Mouse (Mus musculus) MEL (cell line): ENCODE measurements around the gene Hoxa4.

ENCODE experiments used
- CTCF ChIP-seq, 3 experiments: IDR thresholded peaks in 2 of 3; conservative IDR thresholded peaks in 1 of 3; 2 replicates each; pipeline ENCODE4 v1.5.1; 2011 to 2012; ENCODE audit warnings: low read length in 3 of 3, low read depth in 2 of 3, mild to moderate bottlenecking in 2 of 3, improper control_type of control experiment in 1 of 3, inconsistent platforms in 1 of 3, mixed read lengths in 1 of 3, moderate library complexity in 1 of 3; ENCODE audit not compliant: control insufficient read depth in 1 of 3, insufficient read depth in 1 of 3, poor library complexity in 1 of 3, severe bottlenecking in 1 of 3
- E2F4 ChIP-seq: IDR thresholded peaks from 2 replicates; pipeline ENCODE4 v1.6.1; 2011; ENCODE audit warnings: low read depth, low read length, improper control_type of control experiment, borderline replicate concordance
- EP300 ChIP-seq, 2 experiments: IDR thresholded peaks; 2 replicates each; pipeline ENCODE4 v1.6.1; 2011; ENCODE audit warnings: improper control_type of control experiment in 2 of 2, low read length in 2 of 2, low read depth in 1 of 2, mild to moderate bottlenecking in 1 of 2
- ETS1 ChIP-seq: IDR thresholded peaks from 2 replicates; pipeline ENCODE4 v1.6.1; 2012; ENCODE audit warnings: low read depth, mild to moderate bottlenecking, inconsistent platforms, low read length, improper control_type of control experiment, moderate library complexity
- GABPA ChIP-seq: IDR thresholded peaks from 2 replicates; pipeline ENCODE4 v1.6.1; 2012; ENCODE audit warnings: low read depth, mild to moderate bottlenecking, inconsistent platforms, low read length, improper control_type of control experiment, moderate library complexity
- HCFC1 ChIP-seq: IDR thresholded peaks from 2 replicates; pipeline ENCODE4 v1.6.1; 2012; ENCODE audit warnings: low read depth, mild to moderate bottlenecking, inconsistent platforms, low read length, improper control_type of control experiment, moderate library complexity
- KAT2A ChIP-seq: conservative IDR thresholded peaks from 2 replicates; pipeline ENCODE4 v1.6.1; 2012; ENCODE audit warnings: low read depth, low read length, improper control_type of control experiment, inconsistent platforms
- MAX ChIP-seq: IDR thresholded peaks from 2 replicates; pipeline ENCODE4 v1.6.1; 2011; ENCODE audit warnings: low read length, improper control_type of control experiment
- MAZ ChIP-seq: IDR thresholded peaks from 2 replicates; pipeline ENCODE4 v1.6.1; 2012; ENCODE audit warnings: low read depth, mild to moderate bottlenecking, inconsistent platforms, low read length, improper control_type of control experiment
- POLR2A ChIP-seq, 2 experiments: IDR thresholded peaks; 2 replicates each; pipeline ENCODE4 v1.6.1; 2011 to 2012; ENCODE audit warnings: low read length in 2 of 2, mild to moderate bottlenecking in 2 of 2, control low read depth in 1 of 2, improper control_type of control experiment in 1 of 2, low read depth in 1 of 2, moderate library complexity in 1 of 2; ENCODE audit not compliant: control insufficient read depth in 1 of 2, insufficient read depth in 1 of 2, poor library complexity in 1 of 2
- RCOR1 ChIP-seq: IDR thresholded peaks from 2 replicates; pipeline ENCODE4 v1.6.1; 2012; ENCODE audit warnings: low read depth, mild to moderate bottlenecking, inconsistent platforms, low read length, improper control_type of control experiment
- SIN3A ChIP-seq: IDR thresholded peaks from 2 replicates; pipeline ENCODE4 v1.6.1; 2012; ENCODE audit warnings: low read length, improper control_type of control experiment, inconsistent platforms
- ZMIZ1 ChIP-seq: IDR thresholded peaks from 2 replicates; pipeline ENCODE4 v1.6.1; 2012; ENCODE audit warnings: low read depth, mild to moderate bottlenecking, inconsistent platforms, low read length, improper control_type of control experiment, moderate library complexity

GRCm38 (mm10) chr6:52160511-52161335 is 30.8 kb downstream of the Hoxa4 start:
- TF ChIP-seq HCFC1 (no peak), EP300 (IDR thresholded peaks at IDR 0.05; ENCODE audit: low read depth in 1 of 2, low read length in 2 of 2) (no peak), CTCF (IDR thresholded peaks at IDR 0.05 in 2 of 3, conservative IDR thresholded peaks at IDR 0.05 in 1 of 3; ENCODE audit: control insufficient read depth in 1 of 3, insufficient read depth in 1 of 3, low read depth in 2 of 3, low read length in 3 of 3, poor library complexity in 1 of 3, severe bottlenecking in 1 of 3) (no peak), KAT2A (no peak), MAX (no peak), RCOR1 (no peak), ETS1 (no peak), ZMIZ1 (no peak), MAZ (no peak), SIN3A (no peak), GABPA (no peak), POLR2A (IDR thresholded peaks at IDR 0.05; ENCODE audit: control insufficient read depth in 1 of 2, insufficient read depth in 1 of 2, low read depth in 1 of 2, low read length in 2 of 2, poor library complexity in 1 of 2) (no peak), E2F4 (no peak)
